Comparison of ENCODE assay signal across 13 mouse cellular contexts in the genomic region with DNA sequence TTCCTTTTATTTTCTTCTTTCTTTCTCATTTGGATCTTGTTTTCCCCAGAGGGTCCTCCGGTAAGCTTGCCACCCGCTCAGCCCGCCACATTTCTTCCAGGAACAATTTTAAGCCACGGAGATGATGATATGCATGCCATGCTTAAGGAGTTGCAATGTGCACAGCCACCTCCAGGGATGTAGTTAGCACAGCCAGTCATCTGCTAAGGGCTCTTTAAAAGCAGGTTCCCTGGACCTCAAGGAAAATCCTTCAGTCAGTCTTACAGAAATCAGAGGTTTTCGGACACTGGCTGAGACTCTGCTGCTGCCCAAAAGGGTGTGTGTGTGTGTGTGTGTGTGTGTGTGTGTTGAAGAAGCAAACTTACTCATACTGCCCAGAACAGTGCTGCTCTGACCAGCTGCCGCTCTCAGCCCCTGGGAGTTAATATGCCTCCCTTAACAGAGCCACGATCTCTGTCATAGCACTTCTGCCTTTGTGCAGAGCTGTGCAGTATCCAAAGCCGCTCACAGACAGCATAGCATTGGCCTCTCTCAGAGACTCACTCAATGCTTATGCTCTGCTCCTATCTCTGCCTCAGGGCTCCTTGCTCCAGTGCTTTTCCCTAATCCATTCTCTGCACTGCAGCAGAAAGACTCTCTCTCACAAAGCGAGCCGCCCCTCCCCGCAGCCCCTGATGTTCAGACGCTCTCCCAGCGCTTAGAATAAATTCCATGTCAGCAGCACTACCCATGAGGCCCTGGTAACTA. TPM values are rescaled to one million over a fixed set of nuclear protein-coding genes. Genes with fewer than 3 reads are reported as not detected.
DNase-seq lines count a peak whose midpoint lies in the region; ATAC-seq and TF ChIP-seq lines count a peak whose summit lies in the region.
"Had no signal": no experiment of that assay in that cellular context is flagged by ENCODE, and none has a peak within 500 bp of the region (broad histone marks: within the 10 kb centered on the region; RNA-seq: fewer than 3 reads in every experiment).

No protein-coding gene starts in this region.

- H3K4me1 ChIP-seq in midbrain, embryonic 12.5 days, result peaks cover 9% of the 10 kb centered on the region; the same call in 1 of the 2 replicates
- H3K4me1 ChIP-seq: liver, embryonic 15.5 days had no signal

- WGBS in midbrain, embryonic 12.5 days, result 31% methylated on average over 13 of the region's 13 CpGs

- H3K36me3 ChIP-seq in midbrain, embryonic 12.5 days, result no peaks in the 10 kb centered on the region
- H3K36me3 ChIP-seq: liver, embryonic 15.5 days had no signal

- no peak overlapping the region for H3K9ac ChIP-seq in midbrain, embryonic 12.5 days (replicated peaks)
- H3K9ac ChIP-seq: liver, embryonic 15.5 days had no signal

- H3K27me3 ChIP-seq in midbrain, embryonic 12.5 days, result no peaks in the 10 kb centered on the region
- H3K27me3 ChIP-seq: liver, embryonic 15.5 days had no signal

- H3K4me3 ChIP-seq in left cerebral cortex, adult 2 months, result no peak overlapping the region
- no peak overlapping the region for H3K4me3 ChIP-seq in midbrain, embryonic 12.5 days
- H3K4me3 ChIP-seq in gastrocnemius, adult 2 months, result no peak overlapping the region
- H3K4me3 ChIP-seq: liver, embryonic 15.5 days had no signal

- TF ChIP-seq CTCF in left cerebral cortex, adult 2 months (IDR thresholded peaks at IDR 0.05), result peak; percentile 49
- no peak for TF ChIP-seq CTCF in gastrocnemius, adult 2 months (IDR thresholded peaks at IDR 0.05)

- H3K27ac ChIP-seq in left cerebral cortex, adult 2 months, result no peak overlapping the region
- H3K27ac ChIP-seq in midbrain, embryonic 12.5 days (replicated peaks), result peak overlapping the region; percentile 74
- H3K27ac ChIP-seq in gastrocnemius, adult 2 months, result no peak overlapping the region
- H3K27ac ChIP-seq: liver, embryonic 15.5 days had no signal

- peak overlapping the region; percentile 27 for H3K4me2 ChIP-seq in midbrain, embryonic 12.5 days (replicated peaks)
- H3K4me2 ChIP-seq: liver, embryonic 15.5 days had no signal

- DNase-seq in left cerebral cortex, adult 2 months (ENCODE audit: extremely low spot score in 1 of 2, low spot score in 2 of 2), result peak in 1 of 2 experiments; percentile 19
- DNase-seq in left cerebral cortex, adult 9 months (ENCODE audit: low spot score in 2 of 2), result no peak
- DNase-seq in frontal cortex, postnatal 10 days (ENCODE audit: low spot score in 2 of 2), result peak; percentile 15
- peak; percentile 26 for DNase-seq in right cerebral cortex, postnatal 14 days
- no peak for DNase-seq in gastrocnemius, adult 2 months
- DNase-seq in gastrocnemius, postnatal 36 days, result no peak
- no peak for DNase-seq in spleen, adult 12 weeks (ENCODE audit: low spot score)
- DNase-seq: thymus, postnatal 25 days had no signal

- no peaks in the 10 kb centered on the region for H3K9me3 ChIP-seq in midbrain, embryonic 12.5 days
- H3K9me3 ChIP-seq: liver, embryonic 15.5 days had no signal

- ATAC-seq in midbrain, embryonic 12.5 days (ENCODE audit: low FRiP score, low read depth), result peak; percentile 86

- intact Hi-C loops in left cerebral cortex, adult 2 months (cut with DNase I), result no loop called here
- intact Hi-C loops in gastrocnemius, adult 2 months (cut with DNase I), result no loop called here
- intact Hi-C loops in gastrocnemius, postnatal 36 days (cut with DNase I), result no loop called here

RNA-seq across cellular contexts. Expression of gene C8b, which starts 5.1 kb away (rescaled TPM):
- total RNA-seq in left cerebral cortex, adult 2 months (2021), result under 1 TPM; 0.20 to 0.26 TPM
- not detected in 2 replicates for polyA plus RNA-seq in midbrain, embryonic 12.5 days (2016; fragmentation: Nextera tagmentation; extraction: Ambion mirVana)
- not detected for total RNA-seq in gastrocnemius, adult 2 months (2021)
- total RNA-seq in gastrocnemius, postnatal 36 days (2021), result not detected
- total RNA-seq: gastrocnemius, adult 8-10 months; heart, postnatal 25 days had no signal
- polyA plus RNA-seq: small intestine, adult 2 months had no signal

Comparison
In these comparisons a context has a peak if more than half of its experiments do, and no peak if none do; other contexts are left out.
1. DNase-seq: peak in frontal cortex, postnatal 10 days (2 of 2) and right cerebral cortex, postnatal 14 days (single experiment); none in left cerebral cortex, adult 9 months (0 of 2), gastrocnemius, adult 2 months (single experiment), gastrocnemius, postnatal 36 days (0 of 2) and spleen, adult 12 weeks (single experiment).